Mouse (Mus musculus): Measurements from ENCODE around the gene Cracr2b. TPM values are rescaled to one million over a fixed set of nuclear protein-coding genes. Genes with fewer than 3 reads are reported as not detected.
A peak's percentile ranks its signal among the peaks of the same experiment; 100 is the strongest.

Cracr2b gene
- polyA plus RNA-seq, 1 experiment from 2014 or later: 5.2 TPM

DNA sequence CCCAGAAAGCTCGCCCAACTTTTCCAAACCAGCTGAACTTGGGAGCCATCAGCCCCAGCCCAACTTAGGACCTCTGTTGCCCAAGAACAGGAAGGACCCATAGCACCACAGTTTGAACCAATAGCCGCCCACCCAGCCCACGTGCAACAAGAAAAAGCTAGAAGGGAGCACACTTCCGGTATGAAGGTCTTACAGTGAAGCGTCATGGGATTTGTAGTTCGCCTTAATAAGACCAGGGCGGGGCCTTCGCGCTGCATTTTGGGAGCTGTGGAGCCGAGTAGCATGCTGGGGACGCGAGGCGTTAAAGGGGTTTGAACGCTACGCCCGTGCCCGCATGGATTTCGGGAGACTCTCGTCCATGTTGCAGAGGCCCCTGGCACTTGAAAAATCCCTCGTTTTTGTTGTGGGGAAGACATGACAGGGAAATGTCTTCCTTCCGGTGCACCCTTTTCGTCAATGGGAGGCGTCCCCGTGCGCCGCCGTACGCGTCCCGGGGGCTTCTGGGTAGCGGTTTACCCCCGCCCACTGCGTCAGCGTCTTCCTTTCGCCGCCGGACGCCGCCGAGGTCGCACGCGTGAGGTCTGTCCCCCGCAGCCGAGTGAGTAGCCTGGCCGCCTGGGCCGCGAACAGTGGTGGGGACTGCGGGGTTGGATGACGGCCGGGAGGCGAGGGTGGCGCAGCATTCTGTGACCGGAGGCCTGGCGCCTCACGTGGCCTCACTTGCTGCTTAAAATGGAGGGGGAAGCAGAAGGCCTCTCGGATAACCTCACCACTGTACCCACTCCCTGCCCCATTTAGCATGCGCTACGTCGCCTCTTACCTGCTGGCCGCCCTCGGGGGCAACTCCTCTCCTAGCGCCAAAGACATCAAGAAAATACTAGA, 13.5 kb upstream of the Cracr2b start, which contains the start of gene Rplp2:
Gene Rplp2 (plus strand): TSS at position 261 of the 882 bp plus-strand sequence.
- ATAC-seq: peak; percentile 95
- under 1% methylated on average over 63 of the region's 63 CpGs for WGBS
- peaks cover 12% of the 10 kb centered on the region for H3K36me3 ChIP-seq (ENCODE audit: control insufficient read depth, insufficient read depth)

DNA sequence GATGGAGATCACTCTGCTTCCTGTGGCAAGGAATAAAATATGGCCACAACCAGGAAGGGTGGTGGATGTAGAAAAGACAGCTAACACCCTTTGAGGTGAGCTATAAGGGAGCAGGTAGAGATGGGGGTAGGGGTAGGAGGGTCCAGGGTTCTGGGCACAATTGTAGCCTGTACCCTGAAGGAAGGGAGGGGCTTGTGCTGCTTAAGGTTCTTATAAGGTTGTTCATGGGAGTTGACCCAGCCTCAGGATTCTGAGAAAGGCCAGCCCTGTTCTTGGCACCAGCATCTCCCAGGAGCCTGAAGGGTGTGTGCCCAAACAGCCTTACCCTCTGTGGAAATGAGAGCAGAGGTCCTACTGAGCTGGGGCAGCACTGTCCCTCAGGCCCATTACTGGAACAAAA, 9.0 kb upstream of the Cracr2b start:
- Histone ChIP-seq H3K36me3 (ENCODE audit: control insufficient read depth, insufficient read depth) (peaks cover 12% of the 10 kb centered on the region), H3K9me3 (ENCODE audit: control insufficient read depth, low read length) (no peaks in the 10 kb centered on the region), H3K4me1 (replicated peaks; ENCODE audit: control insufficient read depth, insufficient read depth, low read length) (peaks cover 29% of the 10 kb centered on the region), H3K27ac (ENCODE audit: low read length) (no peak overlapping the region), H3K9ac (replicated peaks; ENCODE audit: low read depth, low read length) (no peak overlapping the region), H3K4me2 (ENCODE audit: low read length) (no peak overlapping the region), H3K27me3 (replicated peaks; ENCODE audit: control insufficient read depth, insufficient read depth, low read length) (no peaks in the 10 kb centered on the region), H3K4me3 (replicated peaks; ENCODE audit: low read length) (no peak overlapping the region)
- ATAC-seq: no peak

More for the DNA sequence above, 13.5 kb upstream of the Cracr2b start, which contains the start of gene Rplp2:
- Histone ChIP-seq H3K9ac (replicated peaks; ENCODE audit: low read depth, low read length) (peak within 1 kb of the TSS; percentile 83), H3K4me1 (replicated peaks; ENCODE audit: control insufficient read depth, insufficient read depth, low read length) (peaks cover 26% of the 10 kb centered on the region), H3K4me2 (ENCODE audit: low read length) (peak within 1 kb of the TSS; percentile 70), H3K27ac (ENCODE audit: low read length) (peak within 1 kb of the TSS; percentile 89), H3K9me3 (ENCODE audit: control insufficient read depth, low read length) (no peaks in the 10 kb centered on the region), H3K27me3 (replicated peaks; ENCODE audit: control insufficient read depth, insufficient read depth, low read length) (no peaks in the 10 kb centered on the region), H3K4me3 (replicated peaks; ENCODE audit: low read length) (peak within 1 kb of the TSS; percentile 86)

GRCm38 (mm10) chr7:141453636-141454035, 7.3 kb upstream of the Cracr2b start:
- Histone ChIP-seq H3K36me3 (ENCODE audit: control insufficient read depth, insufficient read depth) (peaks cover 12% of the 10 kb centered on the region), H3K4me1 (replicated peaks; ENCODE audit: control insufficient read depth, insufficient read depth, low read length) (peaks cover 22% of the 10 kb centered on the region), H3K4me2 (ENCODE audit: low read length) (no peak overlapping the region), H3K4me3 (replicated peaks; ENCODE audit: low read length) (no peak overlapping the region), H3K27me3 (replicated peaks; ENCODE audit: control insufficient read depth, insufficient read depth, low read length) (no peaks in the 10 kb centered on the region), H3K27ac (ENCODE audit: low read length) (no peak overlapping the region), H3K9ac (replicated peaks; ENCODE audit: low read depth, low read length) (no peak overlapping the region), H3K9me3 (ENCODE audit: control insufficient read depth, low read length) (no peaks in the 10 kb centered on the region)
- WGBS: 78% methylated on average over 2 of the region's 2 CpGs
- no peak for ATAC-seq

- 0% methylated on average over 42 of the region's 45 CpGs for WGBS
- H3K27ac ChIP-seq (ENCODE audit: low read length): peak within 1 kb of the TSS; percentile 58; the same call in 1 of the 2 replicates
- H3K4me2 ChIP-seq (ENCODE audit: low read length): peak within 1 kb of the TSS; percentile 97
- peak within 1 kb of the TSS; percentile 71 for H3K4me3 ChIP-seq (replicated peaks; ENCODE audit: low read length)
- H3K36me3 ChIP-seq (ENCODE audit: control insufficient read depth, insufficient read depth): peaks cover 9% of the 10 kb centered on the region
- no peaks in the 10 kb centered on the region for H3K27me3 ChIP-seq (replicated peaks; ENCODE audit: control insufficient read depth, insufficient read depth, low read length)
- ATAC-seq: peak; percentile 79
- no peaks in the 10 kb centered on the region for H3K9me3 ChIP-seq (ENCODE audit: control insufficient read depth, low read length)
- peak within 1 kb of the TSS; percentile 77 for H3K9ac ChIP-seq (replicated peaks; ENCODE audit: low read depth, low read length)
- peaks cover 16% of the 10 kb centered on the region for H3K4me1 ChIP-seq (replicated peaks; ENCODE audit: control insufficient read depth, insufficient read depth, low read length)
These were observed 5.8 kb upstream of the Cracr2b start, which contains the start of gene Pnpla2 for GRCm38 (mm10) chr7:141454967-141455551. Pnpla2 (plus strand) TSS chr7:141455198.

GRCm38 (mm10) chr7:141455610-141456314, 5.1 kb upstream of the Cracr2b start:
- WGBS: 2% methylated on average over 23 of the region's 23 CpGs
- Histone ChIP-seq H3K4me1 (replicated peaks; ENCODE audit: control insufficient read depth, insufficient read depth, low read length) (peaks cover 16% of the 10 kb centered on the region), H3K27ac (ENCODE audit: low read length) (peak overlapping the region; percentile 58; the same call in 1 of the 2 replicates), H3K4me2 (ENCODE audit: low read length) (peak overlapping the region; percentile 97), H3K36me3 (ENCODE audit: control insufficient read depth, insufficient read depth) (peaks cover 9% of the 10 kb centered on the region), H3K27me3 (replicated peaks; ENCODE audit: control insufficient read depth, insufficient read depth, low read length) (peaks cover 5% of the 10 kb centered on the region), H3K9me3 (ENCODE audit: control insufficient read depth, low read length) (no peaks in the 10 kb centered on the region), H3K9ac (replicated peaks; ENCODE audit: low read depth, low read length) (peak overlapping the region; percentile 77), H3K4me3 (replicated peaks; ENCODE audit: low read length) (peak overlapping the region; percentile 71)
- ATAC-seq: peak; percentile 26

GRCm38 (mm10) chr7:141456739-141457138, 4.2 kb upstream of the Cracr2b start:
- H3K4me1 ChIP-seq (replicated peaks; ENCODE audit: control insufficient read depth, insufficient read depth, low read length): peaks cover 20% of the 10 kb centered on the region
- no peak for ATAC-seq
- 89% methylated on average over 6 of the region's 6 CpGs for WGBS
- H3K27ac ChIP-seq (ENCODE audit: low read length): no peak overlapping the region
- no peak overlapping the region for H3K4me2 ChIP-seq (ENCODE audit: low read length)
- peaks cover 15% of the 10 kb centered on the region for H3K27me3 ChIP-seq (replicated peaks; ENCODE audit: control insufficient read depth, insufficient read depth, low read length)
- H3K9ac ChIP-seq (replicated peaks; ENCODE audit: low read depth, low read length): no peak overlapping the region
- peaks cover under 1% of the 10 kb centered on the region for H3K36me3 ChIP-seq (ENCODE audit: control insufficient read depth, insufficient read depth)
- H3K4me3 ChIP-seq (replicated peaks; ENCODE audit: low read length): no peak overlapping the region
- no peaks in the 10 kb centered on the region for H3K9me3 ChIP-seq (ENCODE audit: control insufficient read depth, low read length)

DNA sequence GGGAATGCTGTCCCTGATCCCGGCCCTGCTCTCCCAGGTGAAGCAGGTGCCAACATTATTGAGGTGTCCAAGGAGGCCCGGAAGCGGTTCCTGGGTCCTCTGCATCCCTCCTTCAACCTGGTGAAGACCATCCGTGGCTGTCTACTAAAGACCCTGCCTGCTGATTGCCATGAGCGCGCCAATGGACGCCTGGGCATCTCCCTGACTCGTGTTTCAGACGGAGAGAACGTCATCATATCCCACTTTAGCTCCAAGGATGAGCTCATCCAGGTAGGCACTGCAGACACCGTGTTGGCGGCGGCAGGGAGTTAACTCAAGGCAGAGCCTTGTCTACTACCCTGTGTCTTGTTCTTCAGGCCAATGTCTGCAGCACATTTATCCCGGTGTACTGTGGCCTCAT, 3.7 kb upstream of the Cracr2b start:
- WGBS: 91% methylated on average over 14 of the region's 14 CpGs
- Histone ChIP-seq H3K27ac (ENCODE audit: low read length) (no peak overlapping the region), H3K36me3 (ENCODE audit: control insufficient read depth, insufficient read depth) (no peaks in the 10 kb centered on the region), H3K9ac (replicated peaks; ENCODE audit: low read depth, low read length) (no peak overlapping the region), H3K4me1 (replicated peaks; ENCODE audit: control insufficient read depth, insufficient read depth, low read length) (peaks cover 22% of the 10 kb centered on the region), H3K4me3 (replicated peaks; ENCODE audit: low read length) (no peak overlapping the region), H3K27me3 (replicated peaks; ENCODE audit: control insufficient read depth, insufficient read depth, low read length) (peaks cover 16% of the 10 kb centered on the region), H3K9me3 (ENCODE audit: control insufficient read depth, low read length) (no peaks in the 10 kb centered on the region), H3K4me2 (ENCODE audit: low read length) (no peak overlapping the region)
- no peak for ATAC-seq

GRCm38 (mm10) chr7:141457986-141458660, 2.8 kb upstream of the Cracr2b start:
- peaks cover 22% of the 10 kb centered on the region for H3K4me1 ChIP-seq (replicated peaks; ENCODE audit: control insufficient read depth, insufficient read depth, low read length)
- ATAC-seq: no peak
- 73% methylated on average over 15 of the region's 15 CpGs for WGBS

More at GRCm38 (mm10) chr7:141457986-141458660, 2.8 kb upstream of the Cracr2b start:
- no peak overlapping the region for H3K4me2 ChIP-seq (ENCODE audit: low read length)
- H3K27ac ChIP-seq (ENCODE audit: low read length): no peak overlapping the region
- H3K4me3 ChIP-seq (replicated peaks; ENCODE audit: low read length): no peak overlapping the region
- H3K9me3 ChIP-seq (ENCODE audit: control insufficient read depth, low read length): no peaks in the 10 kb centered on the region
- peaks cover 25% of the 10 kb centered on the region for H3K27me3 ChIP-seq (replicated peaks; ENCODE audit: control insufficient read depth, insufficient read depth, low read length)
- H3K36me3 ChIP-seq (ENCODE audit: control insufficient read depth, insufficient read depth): no peaks in the 10 kb centered on the region
- no peak overlapping the region for H3K9ac ChIP-seq (replicated peaks; ENCODE audit: low read depth, low read length)
